Mouse (Mus musculus) liver, postnatal 0 days (tissue): ENCODE measurements around the gene Casz1. TPM values are rescaled to one million over a fixed set of nuclear protein-coding genes. Genes with fewer than 3 reads are reported as not detected.

ENCODE experiments used
- ATAC-seq: fragments of 200-750 bp; cut with Nextera tagmentation; 2 replicates; pipeline ENCODE4 v1.8.0; 2017; ENCODE audit warnings: mild to moderate bottlenecking, moderate library complexity
- DNase-seq: peaks from one replicate; pipeline ENCODE4 v3.0.0-alpha.2; 2016
- H3K27ac ChIP-seq: fragments of 300-500 bp; sonication (generic); 2 replicates; pipeline ENCODE4 v1.5.1; 2014; ENCODE audit warnings: antibody characterized with exemption, moderate library complexity, mild to moderate bottlenecking, low read depth
- H3K27me3 ChIP-seq: fragments of 300-500 bp; sonication (generic); 2 replicates; pipeline ENCODE4 v1.6.1; 2014; ENCODE audit warnings: low read length, control low read depth, mixed read lengths; ENCODE audit not compliant: insufficient read depth
- H3K36me3 ChIP-seq: fragments of 300-500 bp; sonication (generic); replicated peaks from 2 replicates; pipeline ENCODE4 v1.6.1; 2014; ENCODE audit warnings: mild to moderate bottlenecking, control low read depth, low read length, moderate library complexity, mixed read lengths; ENCODE audit not compliant: insufficient read depth
- H3K4me1 ChIP-seq: fragments of 300-500 bp; sonication (generic); 2 replicates; pipeline ENCODE4 v1.6.1; 2014; ENCODE audit warnings: antibody characterized with exemption, mild to moderate bottlenecking, control low read depth; ENCODE audit not compliant: insufficient read depth
- H3K4me2 ChIP-seq: fragments of 300-500 bp; sonication (generic); 2 replicates; pipeline ENCODE4 v1.6.1; 2014; ENCODE audit warnings: low read depth, mild to moderate bottlenecking, low read length, moderate library complexity, mixed read lengths
- H3K4me3 ChIP-seq: fragments of 300-500 bp; sonication (generic); 2 replicates; pipeline ENCODE4 v1.5.1; 2014; ENCODE audit warnings: low read depth, low read length
- H3K9ac ChIP-seq: fragments of 300-500 bp; sonication (generic); replicated peaks from 2 replicates; pipeline ENCODE4 v1.6.1; 2014; ENCODE audit warnings: mild to moderate bottlenecking, moderate library complexity
- H3K9me3 ChIP-seq: fragments of 300-500 bp; sonication (generic); 2 replicates; pipeline ENCODE4 v1.6.1; 2016; ENCODE audit warnings: mild to moderate bottlenecking, control low read depth, low read length, mixed read lengths
- CTCF ChIP-seq: sonication (generic); IDR thresholded peaks from 2 replicates; pipeline ENCODE4 v1.5.1; 2016; ENCODE audit warnings: antibody characterized with exemption, low read depth
- EP300 ChIP-seq: IDR thresholded peaks from 2 replicates; pipeline ENCODE4 v1.6.1; 2016; ENCODE audit warnings: antibody characterized with exemption, low read depth, mild to moderate bottlenecking
- WGBS: fragments of 180-500 bp; shearing (Covaris S2); extraction: QIAGEN DNeasy Blood & Tissue Kit; methylation state at CpG from one replicate; pipeline ENCODE4 v1.1.7; 2014; ENCODE audit not compliant: insufficient replicate concordance; 5-methylcytosine and 5-hydroxymethylcytosine counted together
- polyA plus RNA-seq: library from polyadenylated mRNA; unstranded; fragments of >200 nt; fragmentation: Nextera tagmentation; extraction: Ambion mirVana; gene quantifications from 2 replicates; pipeline ENCODE4 v1.2.1, GENCODE M21; 2015

Gene Casz1
- polyA plus RNA-seq, 1 experiment from 2014 or later: 0.43 TPM

DNA sequence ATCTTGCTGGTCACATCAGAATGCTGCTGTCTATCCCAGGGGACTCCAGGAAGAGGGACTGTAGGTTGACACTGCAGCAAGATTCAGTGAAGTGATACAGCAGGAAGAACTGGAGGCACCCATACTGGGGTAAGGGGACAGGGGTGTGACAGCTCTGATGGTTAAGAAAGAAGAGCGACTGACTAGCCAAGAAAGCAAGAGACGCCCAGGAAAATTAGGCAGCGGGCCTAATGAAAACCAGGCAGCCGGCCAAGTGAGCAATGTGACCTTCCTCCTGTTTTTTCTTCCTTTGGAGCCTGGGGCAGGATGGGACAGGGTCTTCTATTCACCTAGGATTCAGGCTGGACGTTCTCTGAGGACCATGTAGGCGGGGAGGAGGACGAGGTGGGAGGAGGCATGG, 22.7 kb upstream of the Casz1 start:
- no peak for TF ChIP-seq EP300
- TF ChIP-seq CTCF: no peak
- H3K9ac ChIP-seq: no peak overlapping the region
- 69% methylated on average over 7 of the region's 7 CpGs for WGBS
- no peak overlapping the region for H3K4me2 ChIP-seq
- no peak overlapping the region for H3K27ac ChIP-seq
- H3K4me1 ChIP-seq: no peaks in the 10 kb centered on the region
- H3K36me3 ChIP-seq: no peaks in the 10 kb centered on the region
- peaks cover 4% of the 10 kb centered on the region; the same call in 1 of the 2 replicates for H3K27me3 ChIP-seq
- DNase-seq: no peak
- no peaks in the 10 kb centered on the region for H3K9me3 ChIP-seq
- ATAC-seq: no peak
- H3K4me3 ChIP-seq: no peak overlapping the region

DNA sequence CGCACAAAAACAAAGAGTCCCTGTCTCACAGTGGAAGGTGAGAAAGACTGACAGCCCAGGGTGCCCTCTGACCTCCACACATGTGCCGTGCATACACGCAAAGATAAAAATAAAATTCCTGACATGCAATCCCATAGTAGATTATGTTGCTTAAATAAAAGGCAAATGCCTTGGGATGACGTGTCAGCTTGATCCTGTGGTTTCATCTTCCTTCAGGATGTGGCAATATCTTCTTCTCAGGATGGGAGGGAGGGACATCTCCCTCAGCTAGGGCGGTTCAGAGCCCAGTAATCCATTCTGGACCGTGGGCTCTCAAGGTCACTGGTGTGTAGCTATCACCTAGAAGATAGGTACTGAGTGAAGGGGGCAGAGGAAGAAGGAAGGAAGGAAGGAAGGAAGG, 21.3 kb upstream of the Casz1 start:
- peaks cover 4% of the 10 kb centered on the region; the same call in 1 of the 2 replicates for H3K27me3 ChIP-seq
- no peak overlapping the region for H3K9ac ChIP-seq
- 71% methylated on average over 6 of the region's 6 CpGs for WGBS

DNA sequence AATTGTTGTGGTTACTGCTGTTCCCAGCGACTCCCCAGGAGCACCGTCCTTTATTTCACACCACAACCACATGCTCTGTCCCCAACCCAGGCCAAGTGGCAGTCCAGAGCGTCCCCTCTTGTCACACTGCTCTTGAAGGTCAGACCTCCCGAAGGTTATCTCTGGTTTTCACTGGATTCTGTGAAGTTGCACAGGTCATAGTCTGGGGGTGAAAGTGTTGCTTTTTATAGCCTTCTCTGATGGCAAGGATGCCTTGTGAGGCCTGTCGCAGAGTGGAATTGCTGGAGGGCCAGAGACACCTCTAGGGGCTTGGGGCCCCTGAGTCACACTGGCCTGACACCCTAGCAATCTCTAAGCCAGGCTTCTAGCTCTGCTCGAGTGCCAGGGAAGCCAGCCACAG, 20.5 kb upstream of the Casz1 start:
- H3K4me3 ChIP-seq: no peak overlapping the region
- DNase-seq (no peak), ATAC-seq (no peak)
- no peaks in the 10 kb centered on the region for H3K36me3 ChIP-seq
- WGBS: 48% methylated on average over 6 of the region's 6 CpGs
- no peaks in the 10 kb centered on the region for H3K27me3 ChIP-seq
- no peaks in the 10 kb centered on the region for H3K9me3 ChIP-seq
- no peaks in the 10 kb centered on the region for H3K4me1 ChIP-seq
- TF ChIP-seq EP300 (no peak), CTCF (no peak)
- no peak overlapping the region for H3K9ac ChIP-seq
- H3K27ac ChIP-seq: no peak overlapping the region
- H3K4me2 ChIP-seq: no peak overlapping the region

More for the DNA sequence above, 21.3 kb upstream of the Casz1 start:
- no peaks in the 10 kb centered on the region for H3K9me3 ChIP-seq
- no peak overlapping the region for H3K27ac ChIP-seq
- ATAC-seq (no peak), DNase-seq (no peak)
- TF ChIP-seq EP300: no peak
- TF ChIP-seq CTCF: no peak
- H3K4me3 ChIP-seq: no peak overlapping the region
- no peaks in the 10 kb centered on the region for H3K36me3 ChIP-seq
- no peak overlapping the region for H3K4me2 ChIP-seq
- H3K4me1 ChIP-seq: no peaks in the 10 kb centered on the region

DNA sequence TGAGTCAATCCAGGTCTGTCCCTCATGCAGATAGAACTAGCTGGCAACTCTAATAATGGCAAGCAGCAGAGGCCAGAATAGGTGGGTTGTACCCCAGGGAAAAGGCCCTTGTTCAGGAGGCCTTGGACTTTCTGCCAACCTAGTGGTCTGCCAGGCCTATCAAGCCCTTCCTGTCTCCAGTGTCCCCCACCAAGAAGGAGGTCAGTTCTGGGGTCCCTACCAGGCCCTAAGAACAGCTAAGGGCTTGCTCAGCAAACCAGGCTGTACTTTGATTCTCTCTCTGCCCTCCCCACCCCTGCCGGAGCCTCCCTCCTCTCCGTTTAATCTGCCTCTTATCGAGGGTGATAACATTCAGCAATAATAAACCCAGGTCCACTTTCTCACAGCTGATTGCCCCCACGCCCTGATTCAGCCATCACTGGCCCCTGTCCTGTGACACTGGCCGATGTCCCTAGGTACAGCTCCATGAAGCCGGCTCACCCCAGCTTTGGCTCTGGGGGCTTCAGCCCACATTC, 19.1 kb upstream of the Casz1 start:
- H3K27me3 ChIP-seq: no peaks in the 10 kb centered on the region
- no peak overlapping the region for H3K9ac ChIP-seq
- H3K4me3 ChIP-seq: no peak overlapping the region
- H3K27ac ChIP-seq: no peak overlapping the region
- WGBS: 71% methylated on average over 6 of the region's 6 CpGs
- no peaks in the 10 kb centered on the region for H3K36me3 ChIP-seq
- H3K4me1 ChIP-seq: no peaks in the 10 kb centered on the region
- no peak for TF ChIP-seq EP300
- TF ChIP-seq CTCF: no peak
- ATAC-seq: no peak
- H3K4me2 ChIP-seq: no peak overlapping the region
- DNase-seq: no peak
- no peaks in the 10 kb centered on the region for H3K9me3 ChIP-seq

DNA sequence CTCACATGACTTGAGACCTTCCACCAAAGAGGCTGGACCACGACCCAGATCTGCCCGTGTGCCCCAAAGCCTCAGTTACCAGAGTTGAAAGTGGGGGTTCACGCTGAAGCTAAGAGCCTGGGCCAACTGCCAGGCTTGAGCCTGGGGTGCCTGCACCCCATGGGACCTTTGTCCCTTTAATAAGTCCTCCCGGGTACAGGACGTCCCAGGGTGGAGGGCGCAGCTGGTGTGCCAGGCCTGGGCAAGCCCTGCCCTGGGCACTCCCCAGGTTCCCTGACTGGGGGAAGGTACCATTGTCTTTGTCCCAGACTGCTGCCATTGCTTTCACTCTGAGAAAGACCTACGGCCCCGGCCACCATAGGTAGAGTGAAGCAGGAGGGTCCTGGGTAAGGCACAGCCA, 18.2 kb upstream of the Casz1 start:
- 64% methylated on average over 8 of the region's 8 CpGs for WGBS
- TF ChIP-seq CTCF: no peak
- no peak for TF ChIP-seq EP300
- no peaks in the 10 kb centered on the region for H3K27me3 ChIP-seq
- no peaks in the 10 kb centered on the region for H3K36me3 ChIP-seq
- ATAC-seq (no peak), DNase-seq (no peak)
- no peak overlapping the region for H3K4me3 ChIP-seq
- H3K4me1 ChIP-seq: no peaks in the 10 kb centered on the region
- H3K27ac ChIP-seq: no peak overlapping the region
- no peak overlapping the region for H3K4me2 ChIP-seq
- H3K9ac ChIP-seq: no peak overlapping the region
- H3K9me3 ChIP-seq: no peaks in the 10 kb centered on the region

DNA sequence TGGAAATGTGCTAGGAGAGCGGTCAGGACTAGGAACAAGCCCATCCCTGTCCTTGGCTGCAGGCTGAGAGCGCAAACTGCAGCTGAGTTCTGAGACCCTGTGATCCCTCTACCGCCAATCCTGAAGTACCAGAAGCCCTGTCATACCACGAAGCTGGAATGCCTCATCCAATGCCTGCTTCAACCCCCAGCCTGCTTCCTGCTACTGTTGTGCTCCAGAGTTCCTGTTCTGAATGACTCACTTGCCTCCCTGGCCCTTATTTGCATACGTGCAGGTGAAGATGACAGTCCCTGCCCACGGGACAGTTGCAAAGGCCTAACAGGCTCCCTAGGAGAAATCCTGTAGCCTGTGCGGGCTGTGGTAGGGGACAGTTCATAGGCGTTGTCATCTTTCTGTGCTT, 13.3 kb upstream of the Casz1 start:
- 65% methylated on average over 8 of the region's 8 CpGs for WGBS

DNA sequence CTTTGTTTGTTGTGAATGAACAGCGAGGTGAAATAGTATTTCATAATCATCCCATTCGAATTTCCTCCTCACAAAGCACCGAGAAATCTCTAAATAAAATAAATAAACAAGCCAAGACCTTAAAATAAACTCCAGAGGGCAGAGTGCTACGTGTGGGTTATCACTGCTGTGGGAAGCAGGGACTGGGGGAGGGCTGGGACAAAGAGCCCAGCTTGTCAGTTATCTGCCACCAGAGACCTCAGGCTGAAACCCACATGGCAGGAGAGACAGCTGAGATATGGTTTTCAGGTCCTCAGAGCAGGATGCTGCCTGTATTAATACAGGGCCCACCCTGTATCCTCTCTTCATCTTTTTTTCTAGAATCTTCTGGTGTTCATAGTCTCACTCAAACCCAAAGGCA, 9.2 kb upstream of the Casz1 start:
- H3K9ac ChIP-seq: no peak overlapping the region
- ATAC-seq (no peak), DNase-seq (no peak)
- no peaks in the 10 kb centered on the region for H3K36me3 ChIP-seq
- no peak overlapping the region for H3K4me2 ChIP-seq
- H3K4me1 ChIP-seq: no peaks in the 10 kb centered on the region
- 23% methylated on average over 4 of the region's 4 CpGs for WGBS
- no peak overlapping the region for H3K4me3 ChIP-seq
- TF ChIP-seq EP300 (no peak), CTCF (no peak)
- H3K27ac ChIP-seq: no peak overlapping the region
- H3K27me3 ChIP-seq: peaks cover 3% of the 10 kb centered on the region; the same call in 1 of the 2 replicates
- H3K9me3 ChIP-seq: no peaks in the 10 kb centered on the region

More for the DNA sequence above, 13.3 kb upstream of the Casz1 start:
- H3K4me2 ChIP-seq: no peak overlapping the region
- ATAC-seq (no peak), DNase-seq (no peak)
- H3K4me1 ChIP-seq: no peaks in the 10 kb centered on the region
- H3K9ac ChIP-seq: no peak overlapping the region
- H3K27ac ChIP-seq: no peak overlapping the region
- H3K9me3 ChIP-seq: no peaks in the 10 kb centered on the region
- no peak for TF ChIP-seq EP300
- TF ChIP-seq CTCF: no peak
- no peaks in the 10 kb centered on the region for H3K36me3 ChIP-seq
- no peaks in the 10 kb centered on the region for H3K27me3 ChIP-seq
- H3K4me3 ChIP-seq: no peak overlapping the region
